Mouse (Mus musculus) C2C12 (cell line): Measurements from ENCODE around the gene Arhgap6.
A peak's percentile ranks its signal among the peaks of the same experiment; 100 is the strongest.

ENCODE experiments used
- CTCF ChIP-seq: IDR thresholded peaks from one replicate; pipeline ENCODE4 v1.5.1; 2011; ENCODE audit not compliant: control insufficient read depth, insufficient read depth, insufficient read length
- FOSL1 ChIP-seq: IDR thresholded peaks from one replicate; pipeline ENCODE4 v1.8.0; 2011; ENCODE audit warnings: mild to moderate bottlenecking, low read length; ENCODE audit not compliant: poor library complexity, insufficient read depth, severe bottlenecking
- MAX ChIP-seq: IDR thresholded peaks from one replicate; pipeline ENCODE4 v1.6.1; 2011; ENCODE audit warnings: mild to moderate bottlenecking, control low read depth
- MYOD1 ChIP-seq: IDR thresholded peaks from one replicate; pipeline ENCODE4 v1.6.1; 2011; ENCODE audit warnings: low read depth; ENCODE audit not compliant: control insufficient read depth, insufficient read length

GRCm38 (mm10) chrX:169106048-169106622, 311.2 kb downstream of the Arhgap6 start:
- no peak for TF ChIP-seq CTCF
- no peak for TF ChIP-seq FOSL1
- TF ChIP-seq MAX: no peak
- peak; percentile 39 for TF ChIP-seq MYOD1
